In the genomic region with DNA sequence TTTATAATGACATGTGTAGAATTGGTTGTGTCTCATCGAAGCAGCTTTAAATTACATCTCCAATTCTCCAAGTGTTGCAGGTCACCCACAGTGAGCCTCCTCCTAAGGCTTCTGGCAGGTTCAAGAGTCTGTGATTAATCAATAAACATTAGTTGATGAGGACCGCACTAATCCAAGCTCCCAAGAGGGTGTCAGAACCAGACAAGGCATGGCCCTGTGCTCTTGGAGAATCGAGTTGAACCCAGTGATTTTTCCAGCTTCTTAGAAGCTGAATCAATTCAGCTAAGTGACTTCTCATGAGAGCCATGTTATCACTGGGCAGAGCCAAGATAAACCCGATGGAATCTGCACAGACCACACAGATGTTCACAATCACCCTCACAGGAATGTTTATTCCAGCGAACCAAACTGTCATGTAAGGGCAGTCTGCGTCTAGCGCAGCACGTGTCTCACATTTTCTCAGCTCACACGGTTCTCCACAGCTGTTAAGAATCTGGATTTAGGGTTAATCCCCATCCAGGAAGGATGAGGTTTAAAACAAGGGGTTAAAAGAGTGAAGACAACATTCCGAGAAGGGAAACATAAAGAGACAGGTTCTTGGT, we compare ENCODE assay signal across 16 mouse cellular contexts.
A peak's percentile ranks its signal among the peaks of the same experiment; 100 is the strongest.
DNase-seq lines count a peak whose midpoint lies in the region; ATAC-seq and TF ChIP-seq lines count a peak whose summit lies in the region.
"Had no signal": no experiment of that assay in that cellular context is flagged by ENCODE, and none has a peak within 500 bp of the region (broad histone marks: within the 10 kb centered on the region; RNA-seq: fewer than 3 reads in every experiment).

No protein-coding gene starts in this region.

- peak overlapping the region; percentile 32; the same call in 1 of the 2 replicates for H3K27ac ChIP-seq in gastrocnemius, adult 2 months
- no peak overlapping the region for H3K27ac ChIP-seq in kidney, postnatal 0 days
- H3K27ac ChIP-seq in intestine, embryonic 16.5 days (ENCODE audit: low read length): 0 out of 2 replicates have a peak overlapping the region, but pooled peaks have one; percentile 36
- H3K27ac ChIP-seq: left cerebral cortex, adult 2 months; limb, embryonic 13.5 days; midbrain, embryonic 13.5 days had no signal

- intact Hi-C loops in gastrocnemius, adult 2 months (cut with DNase I): no loop called here

- H3K9ac ChIP-seq in kidney, postnatal 0 days (ENCODE audit: low read depth, low read length): no peak overlapping the region
- H3K9ac ChIP-seq in intestine, embryonic 16.5 days (ENCODE audit: low read depth, low read length): no peak overlapping the region
- H3K9ac ChIP-seq: limb, embryonic 13.5 days; midbrain, embryonic 13.5 days had no signal

- no peaks in the 10 kb centered on the region for H3K36me3 ChIP-seq in kidney, postnatal 0 days (ENCODE audit: insufficient read depth, low read length)
- H3K36me3 ChIP-seq in intestine, embryonic 16.5 days (ENCODE audit: control insufficient read depth, insufficient read depth, low read length): no peaks in the 10 kb centered on the region
- H3K36me3 ChIP-seq: limb, embryonic 13.5 days; midbrain, embryonic 13.5 days had no signal

- no peak overlapping the region for H3K4me3 ChIP-seq in gastrocnemius, adult 2 months
- H3K4me3 ChIP-seq in kidney, postnatal 0 days (replicated peaks; ENCODE audit: low read depth, low read length): no peak overlapping the region
- no peak overlapping the region for H3K4me3 ChIP-seq in intestine, embryonic 16.5 days (ENCODE audit: low read length)
- H3K4me3 ChIP-seq: left cerebral cortex, adult 2 months; limb, embryonic 13.5 days; midbrain, embryonic 13.5 days had no signal

- DNase-seq in gastrocnemius, adult 2 months: no peak
- DNase-seq in gastrocnemius, adult 8-10 months (ENCODE audit: low spot score in 2 of 2): no peak
- peak; percentile 52 for DNase-seq in kidney, postnatal 0 days (ENCODE audit: low spot score)
- DNase-seq in kidney, adult 18-20 months: no peak
- peak; percentile 78 for DNase-seq in NIH3T3 (ENCODE audit: low read depth)
- DNase-seq in layer of hippocampus, adult 11-12 months (ENCODE audit: low spot score): no peak
- DNase-seq in spleen, postnatal 4 days (ENCODE audit: low spot score in 2 of 2): no peak
- DNase-seq: adrenal gland, adult 8-10 months; cerebellum, postnatal 14 days; heart, postnatal 4 days; spleen, adult 18-20 months; thymus, adult 18-20 months had no signal

- H3K4me1 ChIP-seq in kidney, postnatal 0 days (replicated peaks; ENCODE audit: insufficient read depth, low read length): no peaks in the 10 kb centered on the region
- peaks cover 4% of the 10 kb centered on the region; the same call in 1 of the 2 replicates for H3K4me1 ChIP-seq in intestine, embryonic 16.5 days (ENCODE audit: control insufficient read depth, insufficient read depth, low read length)
- H3K4me1 ChIP-seq: midbrain, embryonic 13.5 days had no signal

- no peak; the same call in 1 of the 2 replicates for ATAC-seq in kidney, postnatal 0 days (replicated peaks; ENCODE audit: low FRiP score, low read depth)
- peak; percentile 70 for ATAC-seq in intestine, embryonic 16.5 days
- ATAC-seq: midbrain, embryonic 13.5 days had no signal

- no peak for TF ChIP-seq CTCF in gastrocnemius, adult 2 months (IDR thresholded peaks at IDR 0.05)
- no peak for TF ChIP-seq CTCF in kidney, postnatal 0 days (IDR thresholded peaks at IDR 0.05; ENCODE audit: low read depth)

- 53% methylated on average over 10 of the region's 10 CpGs for WGBS in kidney, postnatal 0 days
- 35% methylated on average over 10 of the region's 10 CpGs for WGBS in intestine, embryonic 16.5 days

- no peaks in the 10 kb centered on the region for H3K9me3 ChIP-seq in kidney, postnatal 0 days (replicated peaks; ENCODE audit: low read length)
- no peaks in the 10 kb centered on the region for H3K9me3 ChIP-seq in intestine, embryonic 16.5 days (ENCODE audit: control insufficient read depth, low read length)
- H3K9me3 ChIP-seq: limb, embryonic 13.5 days; midbrain, embryonic 13.5 days had no signal

- H3K4me2 ChIP-seq in kidney, postnatal 0 days (ENCODE audit: low read length): no peak overlapping the region
- H3K4me2 ChIP-seq in intestine, embryonic 16.5 days (ENCODE audit: low read depth, low read length): no peak overlapping the region
- H3K4me2 ChIP-seq: limb, embryonic 13.5 days; midbrain, embryonic 13.5 days had no signal

- H3K27me3 ChIP-seq in kidney, postnatal 0 days (ENCODE audit: insufficient read depth, low read length): no peaks in the 10 kb centered on the region
- no peaks in the 10 kb centered on the region for H3K27me3 ChIP-seq in intestine, embryonic 16.5 days (replicated peaks; ENCODE audit: control insufficient read depth, insufficient read depth, low read length)
- H3K27me3 ChIP-seq: limb, embryonic 13.5 days; midbrain, embryonic 13.5 days had no signal

Comparison
In these comparisons a context has a peak if more than half of its experiments do, and no peak if none do; other contexts are left out.
1. DNase-seq: peak in kidney, postnatal 0 days (single experiment) and NIH3T3 (single experiment); none in gastrocnemius, adult 2 months (single experiment), gastrocnemius, adult 8-10 months (0 of 2), kidney, adult 18-20 months (single experiment), layer of hippocampus, adult 11-12 months (single experiment) and spleen, postnatal 4 days (0 of 2).